Mouse (Mus musculus) forebrain, postnatal 0 days (tissue): ENCODE measurements around the gene Pomp. TPM values are rescaled to one million over a fixed set of nuclear protein-coding genes. Genes with fewer than 3 reads are reported as not detected.

Experiments used
- ATAC-seq: fragments of 200-750 bp; cut with Nextera tagmentation; 2 replicates; pipeline ENCODE4 v1.8.0; 2017; ENCODE audit warnings: mild to moderate bottlenecking, moderate library complexity
- DNase-seq: peaks from one replicate; pipeline ENCODE4 v3.0.0-alpha.2; 2015
- H3K27ac ChIP-seq: fragments of 300-500 bp; sonication (generic); 2 replicates; pipeline ENCODE4 v1.5.1; 2014; ENCODE audit warnings: low read depth, mild to moderate bottlenecking, antibody characterized with exemption, low read length, moderate library complexity, mixed read lengths
- H3K27me3 ChIP-seq: fragments of 300-500 bp; sonication (generic); 2 replicates; pipeline ENCODE4 v1.6.1; 2014; ENCODE audit warnings: mild to moderate bottlenecking, low read length, mixed read lengths; ENCODE audit not compliant: insufficient read depth
- H3K36me3 ChIP-seq: fragments of 300-500 bp; sonication (generic); 2 replicates; pipeline ENCODE4 v1.6.1; 2014; ENCODE audit warnings: mild to moderate bottlenecking, moderate library complexity; ENCODE audit not compliant: insufficient read depth
- H3K4me1 ChIP-seq: fragments of 300-500 bp; sonication (generic); 2 replicates; pipeline ENCODE4 v1.6.1; 2014; ENCODE audit warnings: antibody characterized with exemption; ENCODE audit not compliant: insufficient read depth
- H3K4me2 ChIP-seq: fragments of 300-500 bp; sonication (generic); 2 replicates; pipeline ENCODE4 v1.6.1; 2014; ENCODE audit warnings: low read depth, mild to moderate bottlenecking, moderate library complexity
- H3K4me3 ChIP-seq: fragments of 300-500 bp; sonication (generic); 2 replicates; pipeline ENCODE4 v1.5.1; 2014; ENCODE audit warnings: low read depth, low read length, mixed read lengths
- H3K9ac ChIP-seq: fragments of 300-500 bp; sonication (generic); 2 replicates; pipeline ENCODE4 v1.6.1; 2014; ENCODE audit warnings: mild to moderate bottlenecking
- H3K9me3 ChIP-seq: fragments of 300-500 bp; sonication (generic); 2 replicates; pipeline ENCODE4 v1.6.1; 2016; ENCODE audit warnings: low read length
- CTCF ChIP-seq: sonication (generic); IDR thresholded peaks from 2 replicates; pipeline ENCODE4 v1.5.1; 2016; ENCODE audit warnings: antibody characterized with exemption, control low read depth, low read depth
- WGBS: fragments of 180-500 bp; shearing (Covaris S2); extraction: QIAGEN DNeasy Blood & Tissue Kit; methylation state at CpG from one replicate; pipeline ENCODE4 v1.1.7; 2014; 5-methylcytosine and 5-hydroxymethylcytosine counted together
- polyA plus RNA-seq: library from polyadenylated mRNA; unstranded; fragments of >200 nt; fragmentation: Nextera tagmentation; extraction: Ambion mirVana; gene quantifications from 2 replicates; pipeline ENCODE4 v1.2.1, GENCODE M21; 2015
- total RNA-seq: library from RNA; depleted of rRNA; stranded (reverse); fragments of >200 nt; gene quantifications from 2 replicates; pipeline ENCODE4 v1.2.3, GENCODE M21; 2014

The Pomp gene
- total and polyA plus RNA-seq, 2 experiments from 2014 or later = 419 to 513 TPM

DNA sequence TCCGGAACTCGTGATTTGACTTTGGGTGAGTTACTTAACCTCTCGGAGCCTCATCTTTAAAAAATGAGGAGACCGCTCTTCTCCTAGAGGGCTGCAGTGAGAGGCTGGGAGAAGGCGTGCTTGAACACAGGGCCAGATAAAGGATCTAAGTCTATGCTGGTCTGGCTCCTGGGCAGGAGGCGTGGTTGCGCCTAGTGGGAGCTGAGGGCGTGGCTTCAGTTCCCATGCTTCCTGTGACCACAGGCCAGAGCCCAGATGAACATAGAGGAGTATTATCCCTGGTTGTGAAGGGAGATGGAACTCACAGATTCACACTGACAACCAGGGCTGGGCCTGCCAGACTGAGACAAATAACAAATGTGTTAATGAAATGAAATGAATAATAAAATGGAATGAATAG is 41.4 kb upstream of the Pomp start:
- no peaks in the 10 kb centered on the region for H3K4me1 ChIP-seq
- no peak overlapping the region for H3K4me2 ChIP-seq
- no peaks in the 10 kb centered on the region for H3K27me3 ChIP-seq
- H3K36me3 ChIP-seq = no peaks in the 10 kb centered on the region
- no peak for TF ChIP-seq CTCF
- no peak overlapping the region for H3K4me3 ChIP-seq
- no peak for ATAC-seq
- DNase-seq = no peak
- H3K9ac ChIP-seq = no peak overlapping the region
- 0 out of 2 replicates have a peak, but pooled peaks cover 5% of the 10 kb centered on the region for H3K9me3 ChIP-seq
- WGBS = 95% methylated on average over 8 of the region's 8 CpGs
- H3K27ac ChIP-seq = no peak overlapping the region

DNA sequence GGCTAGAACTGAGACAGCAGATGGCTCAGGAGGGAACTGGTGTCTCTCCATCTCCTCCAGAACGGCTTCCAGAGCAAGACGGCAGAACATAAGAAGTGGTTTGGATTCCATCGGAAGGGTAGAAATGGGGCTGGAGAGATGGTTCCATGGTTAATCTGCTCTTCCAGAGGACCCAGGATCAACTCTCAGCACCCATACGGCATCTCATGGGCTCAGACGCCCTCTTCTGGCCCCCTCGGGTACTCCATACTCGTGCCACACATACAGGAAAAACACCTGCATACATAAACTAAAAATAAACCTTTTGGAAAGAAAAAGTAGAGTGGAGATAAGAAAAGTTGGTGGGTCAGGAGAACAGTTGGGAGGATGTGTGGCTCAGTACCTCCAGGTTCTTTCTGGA is 40.4 kb upstream of the Pomp start:
- Histone ChIP-seq H3K27ac (no peak overlapping the region), H3K4me2 (no peak overlapping the region), H3K4me1 (no peaks in the 10 kb centered on the region), H3K36me3 (no peaks in the 10 kb centered on the region), H3K9ac (no peak overlapping the region), H3K27me3 (no peaks in the 10 kb centered on the region), H3K9me3 (0 out of 2 replicates have a peak, but pooled peaks cover 5% of the 10 kb centered on the region), H3K4me3 (no peak overlapping the region)
- DNase-seq (no peak), ATAC-seq (no peak)
- 85% methylated on average over 7 of the region's 7 CpGs for WGBS
- TF ChIP-seq CTCF = no peak

DNA sequence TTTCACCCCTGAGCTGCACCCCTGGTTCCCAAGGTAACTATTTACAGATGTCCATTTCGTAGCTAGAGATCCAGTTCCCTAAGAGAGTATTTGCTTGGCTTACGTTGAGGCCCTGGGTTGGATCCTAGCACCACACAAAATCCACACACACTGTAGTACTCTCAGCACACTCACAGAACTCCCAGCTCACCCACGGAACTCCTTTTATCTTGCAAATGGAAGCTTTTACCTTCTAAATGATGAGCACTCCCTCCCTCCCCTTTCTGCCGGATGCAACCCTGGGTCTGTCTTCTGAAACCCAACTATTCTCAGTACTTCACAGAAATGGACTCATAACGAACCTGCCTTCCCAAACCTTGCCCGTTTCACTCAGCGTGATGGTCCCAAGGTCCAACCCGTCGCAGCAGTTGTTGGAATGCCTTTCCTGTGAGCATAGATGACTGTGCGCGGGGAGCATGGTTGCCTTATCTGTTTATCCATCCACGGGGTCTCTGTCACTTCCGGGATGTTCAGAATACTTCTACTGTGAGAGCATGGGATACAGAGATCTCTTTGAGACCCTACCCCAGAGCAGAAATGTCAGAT is 36.1 kb upstream of the Pomp start:
- Histone ChIP-seq H3K27me3 (no peaks in the 10 kb centered on the region), H3K27ac (no peak overlapping the region), H3K9me3 (no peaks in the 10 kb centered on the region), H3K9ac (no peak overlapping the region), H3K4me1 (no peaks in the 10 kb centered on the region), H3K4me3 (no peak overlapping the region), H3K36me3 (no peaks in the 10 kb centered on the region), H3K4me2 (no peak overlapping the region)
- no peak for TF ChIP-seq CTCF
- 82% methylated on average over 13 of the region's 13 CpGs for WGBS
- ATAC-seq (no peak), DNase-seq (no peak)

DNA sequence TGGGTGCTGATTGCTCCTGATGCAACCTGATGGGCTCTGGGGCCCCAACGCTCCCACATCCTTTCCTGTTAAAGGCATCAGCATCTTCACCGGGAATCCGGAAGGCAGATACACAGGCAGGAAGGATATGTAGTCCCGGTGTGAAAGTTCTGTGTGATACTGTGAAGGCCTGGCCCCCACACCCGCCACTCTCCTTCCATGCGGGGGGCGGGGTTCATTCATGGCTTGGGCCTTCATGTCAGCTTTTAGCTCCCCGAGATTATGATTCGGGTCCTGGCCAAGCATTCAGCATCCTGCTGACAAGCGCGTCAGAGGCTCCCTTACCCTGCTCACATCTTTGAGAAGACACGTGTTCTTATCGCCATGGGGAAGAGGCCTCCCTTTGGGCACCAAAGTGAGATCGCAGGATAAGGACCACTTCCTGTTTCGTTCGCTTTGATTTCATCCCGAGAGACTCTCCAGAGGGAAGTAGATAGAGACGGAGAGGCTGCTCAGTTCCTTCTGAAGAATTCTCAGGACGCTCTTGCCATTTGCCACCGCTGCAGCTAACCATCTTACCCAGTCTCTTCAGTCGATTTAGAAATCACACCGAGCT is 34.8 kb upstream of the Pomp start:
- TF ChIP-seq CTCF = no peak
- ATAC-seq = no peak
- Histone ChIP-seq H3K9ac (no peak overlapping the region), H3K36me3 (no peaks in the 10 kb centered on the region), H3K9me3 (no peaks in the 10 kb centered on the region), H3K27ac (no peak overlapping the region), H3K27me3 (no peaks in the 10 kb centered on the region), H3K4me1 (no peaks in the 10 kb centered on the region), H3K4me2 (no peak overlapping the region), H3K4me3 (no peak overlapping the region)
- 63% methylated on average over 22 of the region's 22 CpGs for WGBS
- no peak for DNase-seq

DNA sequence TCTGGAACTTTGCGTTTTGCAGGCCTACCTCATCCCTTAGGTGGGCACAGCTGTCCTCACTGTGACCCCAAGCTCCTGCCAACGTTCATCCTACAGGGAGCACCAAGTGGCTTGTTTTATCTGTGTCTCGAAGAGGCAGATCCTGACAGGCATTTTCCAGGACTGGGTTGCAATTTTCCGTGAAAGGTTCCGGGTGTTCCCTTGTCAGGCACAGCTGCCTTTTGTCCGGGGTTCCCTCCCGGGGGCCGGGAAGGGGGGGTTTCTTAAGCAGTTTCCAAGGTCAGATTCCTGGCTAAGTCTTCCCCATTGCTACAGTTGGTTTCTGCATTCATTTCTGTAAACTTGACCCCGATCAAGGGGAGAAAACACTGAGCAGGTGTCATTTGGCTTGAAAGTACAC is 34.2 kb upstream of the Pomp start:
- Histone ChIP-seq H3K27me3 (no peaks in the 10 kb centered on the region), H3K4me3 (no peak overlapping the region), H3K27ac (no peak overlapping the region), H3K9ac (no peak overlapping the region), H3K4me2 (no peak overlapping the region), H3K9me3 (no peaks in the 10 kb centered on the region), H3K4me1 (no peaks in the 10 kb centered on the region), H3K36me3 (no peaks in the 10 kb centered on the region)
- TF ChIP-seq CTCF = no peak
- 70% methylated on average over 9 of the region's 9 CpGs for WGBS
- ATAC-seq = no peak
- no peak for DNase-seq

DNA sequence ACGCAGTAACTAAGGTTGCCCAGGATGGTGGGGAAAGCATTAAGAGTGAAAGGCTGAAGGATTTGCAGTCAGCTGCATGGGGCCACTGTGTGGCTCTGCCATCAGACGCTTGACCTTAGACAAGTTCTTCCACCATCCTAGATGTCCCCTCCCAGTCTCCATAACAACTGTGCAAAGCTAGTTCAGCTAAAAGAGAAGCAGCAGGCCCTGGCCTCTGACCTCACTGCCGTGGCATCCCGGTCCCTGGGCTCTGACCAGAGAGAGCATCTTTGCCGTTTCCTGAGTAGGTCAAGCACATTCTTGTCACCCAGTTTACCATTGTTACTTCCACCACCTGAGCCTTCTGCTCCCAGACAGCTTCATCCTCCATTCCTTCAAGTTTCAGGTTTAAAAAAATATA is 33.7 kb upstream of the Pomp start:
- H3K9me3 ChIP-seq = no peaks in the 10 kb centered on the region
- H3K4me1 ChIP-seq = no peaks in the 10 kb centered on the region
- H3K27ac ChIP-seq = no peak overlapping the region
- H3K4me3 ChIP-seq = no peak overlapping the region
- no peak for ATAC-seq
- H3K9ac ChIP-seq = no peak overlapping the region
- TF ChIP-seq CTCF = no peak
- 63% methylated on average over 5 of the region's 5 CpGs for WGBS
- H3K27me3 ChIP-seq = no peaks in the 10 kb centered on the region
- H3K36me3 ChIP-seq = no peaks in the 10 kb centered on the region
- no peak for DNase-seq
- no peak overlapping the region for H3K4me2 ChIP-seq

DNA sequence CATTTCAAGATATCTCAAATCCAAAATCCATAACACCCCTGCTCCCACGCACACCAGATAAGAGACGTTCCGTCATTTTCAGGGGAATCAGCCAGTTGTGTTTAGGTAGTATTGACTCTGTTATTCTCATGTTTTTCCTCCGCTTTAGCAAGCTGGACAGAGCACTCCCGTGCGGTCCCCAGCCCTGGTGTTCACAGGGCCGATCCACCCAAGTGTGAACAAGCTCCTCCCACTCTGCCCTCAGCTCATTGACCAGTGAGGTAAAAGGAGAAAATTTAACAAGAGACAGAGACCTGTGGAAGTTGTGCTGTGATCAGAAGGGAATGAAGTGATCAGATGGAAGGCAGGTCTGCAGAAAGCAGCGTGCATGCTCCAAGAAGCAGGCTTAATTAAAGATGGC is 31.4 kb upstream of the Pomp start:
- Histone ChIP-seq H3K4me1 (no peaks in the 10 kb centered on the region), H3K27ac (no peak overlapping the region), H3K9me3 (no peaks in the 10 kb centered on the region), H3K4me2 (no peak overlapping the region), H3K4me3 (no peak overlapping the region), H3K36me3 (no peaks in the 10 kb centered on the region), H3K27me3 (no peaks in the 10 kb centered on the region), H3K9ac (no peak overlapping the region)
- whole genome bisulfite sequencing = 71% methylated on average over 8 of the region's 8 CpGs
- TF ChIP-seq CTCF = no peak
- DNase-seq = no peak
- no peak for ATAC-seq
